Mouse (Mus musculus) brown adipose tissue, adult 24 weeks (tissue): ENCODE results near the gene Grpel1. TPM values are rescaled to one million over a fixed set of nuclear protein-coding genes. Genes with fewer than 3 reads are reported as not detected.
A peak's percentile ranks its signal among the peaks of the same experiment; 100 is the strongest.

Experiments used
- H3K27ac ChIP-seq: fragments of 200-500 bp; replicated peaks from 2 replicates; pipeline ENCODE4 v1.5.1; 2012; ENCODE audit warnings: low read depth, mild to moderate bottlenecking, low read length
- H3K4me1 ChIP-seq: fragments of 200-500 bp; 2 replicates; pipeline ENCODE4 v1.6.1; 2012; ENCODE audit warnings: low read length, mixed read lengths; ENCODE audit not compliant: control insufficient read depth, insufficient read depth, insufficient read length
- H3K4me3 ChIP-seq: fragments of 200-500 bp; 2 replicates; pipeline ENCODE4 v1.5.1; 2012; ENCODE audit warnings: low read depth, mild to moderate bottlenecking, low read length, moderate library complexity; ENCODE audit not compliant: insufficient read depth
- polyA plus RNA-seq: library from polyadenylated mRNA; stranded (reverse); fragments of >200 nt; gene quantifications from 2 replicates; pipeline ENCODE4 v1.2.4, GENCODE M21; 2012; ENCODE audit not compliant: missing spikeins, insufficient read depth, insufficient read length

Grpel1 gene
- polyA plus RNA-seq, 1 experiment = 149 TPM

DNA sequence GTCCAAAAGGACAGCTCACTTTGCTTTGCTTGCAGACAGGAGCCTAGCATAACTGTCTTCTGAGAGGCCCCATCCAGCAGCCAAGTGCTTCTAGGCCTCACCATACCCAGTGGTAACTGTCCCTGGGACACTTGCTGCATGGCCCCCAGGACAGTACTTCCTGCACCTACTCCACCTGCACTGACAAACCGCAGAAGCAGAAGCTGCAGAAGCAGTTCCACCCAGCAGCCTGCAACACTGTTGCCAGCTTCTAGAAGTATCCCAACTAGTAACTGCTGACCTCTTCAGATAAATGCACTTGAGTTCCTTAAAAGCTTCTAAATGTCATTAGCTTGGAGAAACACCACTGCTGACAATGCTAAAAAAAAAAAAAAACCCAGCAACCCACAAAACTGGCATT is 50.3 kb downstream of the Grpel1 start:
- Histone ChIP-seq H3K4me3 (no peak overlapping the region), H3K4me1 (0 out of 2 replicates have a peak, but pooled peaks cover 2% of the 10 kb centered on the region), H3K27ac (no peak overlapping the region)

GRCm38 (mm10) chr5:36515558-36515957 is 50.8 kb downstream of the Grpel1 start:
- H3K4me3 ChIP-seq = no peak overlapping the region
- 0 out of 2 replicates have a peak, but pooled peaks cover 2% of the 10 kb centered on the region for H3K4me1 ChIP-seq

GRCm38 (mm10) chr5:36517596-36517995 is 52.8 kb downstream of the Grpel1 start:
- 0 out of 2 replicates have a peak, but pooled peaks cover 2% of the 10 kb centered on the region for H3K4me1 ChIP-seq

More at GRCm38 (mm10) chr5:36515558-36515957, 50.8 kb downstream of the Grpel1 start:
- H3K27ac ChIP-seq = peak overlapping the region; percentile 30; the same call in 1 of the 2 replicates

GRCm38 (mm10) chr5:36519751-36520150 is 55.0 kb downstream of the Grpel1 start:
- 0 out of 2 replicates have a peak, but pooled peaks cover 2% of the 10 kb centered on the region for H3K4me1 ChIP-seq
- H3K4me3 ChIP-seq = no peak overlapping the region

More at GRCm38 (mm10) chr5:36517596-36517995, 52.8 kb downstream of the Grpel1 start:
- Histone ChIP-seq H3K27ac (no peak overlapping the region), H3K4me3 (no peak overlapping the region)

DNA sequence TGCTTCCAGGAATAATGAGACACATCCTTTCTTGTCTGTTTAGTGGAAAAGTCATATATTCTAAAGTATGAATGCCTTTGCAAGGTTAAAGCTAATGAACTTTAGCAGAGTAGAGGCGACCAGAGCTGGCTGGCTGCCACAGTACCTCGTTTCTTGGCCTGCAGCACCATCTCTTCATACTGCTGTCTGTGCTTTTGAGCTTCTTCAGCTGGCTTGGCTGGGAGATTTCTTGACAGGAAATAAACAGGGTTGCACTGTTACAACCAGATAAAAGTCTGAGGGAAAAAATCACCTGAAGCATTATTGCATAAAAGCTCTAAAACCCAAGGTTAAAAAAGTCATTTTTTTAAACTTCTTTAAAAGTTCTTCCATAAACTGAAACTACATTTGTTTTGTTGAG is 58.0 kb downstream of the Grpel1 start:
- no peak overlapping the region for H3K27ac ChIP-seq
- H3K4me1 ChIP-seq = no peaks in the 10 kb centered on the region
- no peak overlapping the region for H3K4me3 ChIP-seq

More at GRCm38 (mm10) chr5:36519751-36520150, 55.0 kb downstream of the Grpel1 start:
- H3K27ac ChIP-seq = no peak overlapping the region

- no peak overlapping the region for H3K27ac ChIP-seq
- no peaks in the 10 kb centered on the region for H3K4me1 ChIP-seq
- H3K4me3 ChIP-seq = no peak overlapping the region
Observed at GRCm38 (mm10) chr5:36523219-36523703, 58.5 kb downstream of the Grpel1 start.

Other genes starting within 250 kb of the Grpel1 start
- gene Sorcs2, start 66.9 kb upstream of the Grpel1 start, polyA plus RNA-seq = 24.9 and 28.5 TPM in 2 replicates
- gene Tada2b, start 19.3 kb downstream of the Grpel1 start, polyA plus RNA-seq = 26.5 and 32.9 TPM in 2 replicates
- 0.33 and 0.48 TPM in 2 replicates for gene Ccdc96, start 19.6 kb downstream of the Grpel1 start, polyA plus RNA-seq
- gene Tbc1d14, start 128.3 kb downstream of the Grpel1 start, polyA plus RNA-seq = 8.7 and 8.8 TPM in 2 replicates
- gene D5Ertd579e, start 231.0 kb downstream of the Grpel1 start, polyA plus RNA-seq = 62.7 and 65.5 TPM in 2 replicates